Mouse (Mus musculus): ENCODE measurements around the gene Chaf1b. TPM values are rescaled to one million over a fixed set of nuclear protein-coding genes. Genes with fewer than 3 reads are reported as not detected.
A peak's percentile ranks its signal among the peaks of the same experiment; 100 is the strongest.

Gene Chaf1b
- polyA plus RNA-seq, 1 experiment from 2014 or later: 22.1 TPM

- H3K4me3 ChIP-seq (replicated peaks; ENCODE audit: low read depth, low read length): peak overlapping the region; percentile 68
- no peaks in the 10 kb centered on the region for H3K4me1 ChIP-seq (ENCODE audit: control insufficient read depth, insufficient read depth, low read length)
- no peaks in the 10 kb centered on the region for H3K27me3 ChIP-seq (ENCODE audit: control insufficient read depth, insufficient read depth, low read length)
- H3K4me2 ChIP-seq (ENCODE audit: low read length): peak overlapping the region; percentile 93
- under 1% methylated on average over 43 of the region's 43 CpGs for WGBS
- peak; percentile 62 for DNase-seq
- peak overlapping the region; percentile 51 for H3K9ac ChIP-seq (replicated peaks; ENCODE audit: low read length)
- peak; percentile 76; the same call in 1 of the 2 replicates for ATAC-seq (ENCODE audit: low FRiP score, low TSS enrichment)
- H3K36me3 ChIP-seq (ENCODE audit: control insufficient read depth, insufficient read depth, low read length): 0 out of 2 replicates have a peak, but pooled peaks cover 5% of the 10 kb centered on the region
- no peak overlapping the region for H3K27ac ChIP-seq (replicated peaks; ENCODE audit: low read depth, low read length)
- H3K9me3 ChIP-seq (ENCODE audit: control insufficient read depth, low read length): no peaks in the 10 kb centered on the region
These were observed 503 bp downstream of the Chaf1b start for GRCm38 (mm10) chr16:93884086-93884721.

- H3K27me3 ChIP-seq (ENCODE audit: control insufficient read depth, insufficient read depth, low read length): no peaks in the 10 kb centered on the region
- DNase-seq: no peak
- no peak overlapping the region; the same call in 1 of the 2 replicates for H3K9ac ChIP-seq (replicated peaks; ENCODE audit: low read length)
- H3K4me3 ChIP-seq (replicated peaks; ENCODE audit: low read depth, low read length): peak overlapping the region; percentile 68
- 0 out of 2 replicates have a peak, but pooled peaks cover 5% of the 10 kb centered on the region for H3K36me3 ChIP-seq (ENCODE audit: control insufficient read depth, insufficient read depth, low read length)
- H3K4me1 ChIP-seq (ENCODE audit: control insufficient read depth, insufficient read depth, low read length): no peaks in the 10 kb centered on the region
- 44% methylated on average over 5 of the region's 5 CpGs for WGBS
- no peak overlapping the region for H3K27ac ChIP-seq (replicated peaks; ENCODE audit: low read depth, low read length)
- peak overlapping the region; percentile 93 for H3K4me2 ChIP-seq (ENCODE audit: low read length)
- ATAC-seq (ENCODE audit: low FRiP score, low TSS enrichment): no peak
- H3K9me3 ChIP-seq (ENCODE audit: control insufficient read depth, low read length): no peaks in the 10 kb centered on the region
These were observed 1.0 kb downstream of the Chaf1b start for GRCm38 (mm10) chr16:93884722-93885113.

GRCm38 (mm10) chr16:93888481-93888880 lies 4.8 kb downstream of the Chaf1b start:
- Histone ChIP-seq H3K9me3 (ENCODE audit: control insufficient read depth, low read length) (no peaks in the 10 kb centered on the region), H3K4me1 (ENCODE audit: control insufficient read depth, insufficient read depth, low read length) (no peaks in the 10 kb centered on the region), H3K9ac (replicated peaks; ENCODE audit: low read length) (no peak overlapping the region), H3K4me2 (ENCODE audit: low read length) (no peak overlapping the region), H3K36me3 (ENCODE audit: control insufficient read depth, insufficient read depth, low read length) (peaks cover 12% of the 10 kb centered on the region; the same call in 1 of the 2 replicates), H3K27me3 (ENCODE audit: control insufficient read depth, insufficient read depth, low read length) (no peaks in the 10 kb centered on the region), H3K27ac (replicated peaks; ENCODE audit: low read depth, low read length) (no peak overlapping the region), H3K4me3 (replicated peaks; ENCODE audit: low read depth, low read length) (no peak overlapping the region)
- WGBS: 96% methylated on average over 6 of the region's 6 CpGs
- DNase-seq: no peak
- no peak for ATAC-seq (ENCODE audit: low FRiP score, low TSS enrichment)

GRCm38 (mm10) chr16:93890948-93891604 lies 7.4 kb downstream of the Chaf1b start:
- Histone ChIP-seq H3K27ac (replicated peaks; ENCODE audit: low read depth, low read length) (no peak overlapping the region), H3K9ac (replicated peaks; ENCODE audit: low read length) (no peak overlapping the region), H3K9me3 (ENCODE audit: control insufficient read depth, low read length) (no peaks in the 10 kb centered on the region), H3K4me1 (ENCODE audit: control insufficient read depth, insufficient read depth, low read length) (no peaks in the 10 kb centered on the region), H3K36me3 (ENCODE audit: control insufficient read depth, insufficient read depth, low read length) (peaks cover 12% of the 10 kb centered on the region; the same call in 1 of the 2 replicates), H3K27me3 (ENCODE audit: control insufficient read depth, insufficient read depth, low read length) (no peaks in the 10 kb centered on the region), H3K4me3 (replicated peaks; ENCODE audit: low read depth, low read length) (no peak overlapping the region), H3K4me2 (ENCODE audit: low read length) (no peak overlapping the region)
- ATAC-seq (ENCODE audit: low FRiP score, low TSS enrichment) (no peak), DNase-seq (no peak)
- WGBS: 91% methylated on average over 12 of the region's 12 CpGs

GRCm38 (mm10) chr16:93893285-93893684 lies 9.6 kb downstream of the Chaf1b start:
- Histone ChIP-seq H3K4me3 (replicated peaks; ENCODE audit: low read depth, low read length) (no peak overlapping the region), H3K9ac (replicated peaks; ENCODE audit: low read length) (no peak overlapping the region), H3K4me1 (ENCODE audit: control insufficient read depth, insufficient read depth, low read length) (no peaks in the 10 kb centered on the region), H3K4me2 (ENCODE audit: low read length) (no peak overlapping the region), H3K27me3 (ENCODE audit: control insufficient read depth, insufficient read depth, low read length) (no peaks in the 10 kb centered on the region), H3K36me3 (ENCODE audit: control insufficient read depth, insufficient read depth, low read length) (peaks cover 10% of the 10 kb centered on the region; the same call in 1 of the 2 replicates), H3K27ac (replicated peaks; ENCODE audit: low read depth, low read length) (no peak overlapping the region), H3K9me3 (ENCODE audit: control insufficient read depth, low read length) (no peaks in the 10 kb centered on the region)
- WGBS: 95% methylated on average over 5 of the region's 5 CpGs
- no peak for DNase-seq
- no peak for ATAC-seq (ENCODE audit: low FRiP score, low TSS enrichment)

- no peaks in the 10 kb centered on the region for H3K4me1 ChIP-seq (ENCODE audit: control insufficient read depth, insufficient read depth, low read length)
- H3K27me3 ChIP-seq (ENCODE audit: control insufficient read depth, insufficient read depth, low read length): no peaks in the 10 kb centered on the region
- H3K36me3 ChIP-seq (ENCODE audit: control insufficient read depth, insufficient read depth, low read length): peaks cover 12% of the 10 kb centered on the region
- peak; percentile 31 for DNase-seq
- WGBS: 74% methylated on average over 6 of the region's 6 CpGs
- no peak for ATAC-seq (ENCODE audit: low FRiP score, low TSS enrichment)
- no peak overlapping the region for H3K27ac ChIP-seq (replicated peaks; ENCODE audit: low read depth, low read length)
- H3K9ac ChIP-seq (replicated peaks; ENCODE audit: low read length): no peak overlapping the region
- no peak overlapping the region for H3K4me2 ChIP-seq (ENCODE audit: low read length)
- H3K9me3 ChIP-seq (ENCODE audit: control insufficient read depth, low read length): no peaks in the 10 kb centered on the region
- no peak overlapping the region for H3K4me3 ChIP-seq (replicated peaks; ENCODE audit: low read depth, low read length)
These were observed 19.3 kb downstream of the Chaf1b start for GRCm38 (mm10) chr16:93903027-93903426.

GRCm38 (mm10) chr16:93906156-93907014 lies 22.7 kb downstream of the Chaf1b start:
- Histone ChIP-seq H3K9ac (replicated peaks; ENCODE audit: low read length) (no peak overlapping the region), H3K9me3 (ENCODE audit: control insufficient read depth, low read length) (no peaks in the 10 kb centered on the region), H3K36me3 (ENCODE audit: control insufficient read depth, insufficient read depth, low read length) (peaks cover 2% of the 10 kb centered on the region; the same call in 1 of the 2 replicates), H3K4me3 (replicated peaks; ENCODE audit: low read depth, low read length) (no peak overlapping the region), H3K27ac (replicated peaks; ENCODE audit: low read depth, low read length) (no peak overlapping the region), H3K4me2 (ENCODE audit: low read length) (no peak overlapping the region), H3K27me3 (ENCODE audit: control insufficient read depth, insufficient read depth, low read length) (no peaks in the 10 kb centered on the region), H3K4me1 (ENCODE audit: control insufficient read depth, insufficient read depth, low read length) (no peaks in the 10 kb centered on the region)
- peak; percentile 77 for DNase-seq
- ATAC-seq (ENCODE audit: low FRiP score, low TSS enrichment): no peak
- WGBS: 71% methylated on average over 11 of the region's 11 CpGs

GRCm38 (mm10) chr16:93907761-93908160 lies 24.1 kb downstream of the Chaf1b start:
- DNase-seq (no peak), ATAC-seq (ENCODE audit: low FRiP score, low TSS enrichment) (no peak)
- H3K27me3 ChIP-seq (ENCODE audit: control insufficient read depth, insufficient read depth, low read length): no peaks in the 10 kb centered on the region
- no peaks in the 10 kb centered on the region for H3K36me3 ChIP-seq (ENCODE audit: control insufficient read depth, insufficient read depth, low read length)
- H3K4me2 ChIP-seq (ENCODE audit: low read length): no peak overlapping the region
- H3K9me3 ChIP-seq (ENCODE audit: control insufficient read depth, low read length): no peaks in the 10 kb centered on the region
- no peak overlapping the region for H3K27ac ChIP-seq (replicated peaks; ENCODE audit: low read depth, low read length)
- H3K4me1 ChIP-seq (ENCODE audit: control insufficient read depth, insufficient read depth, low read length): no peaks in the 10 kb centered on the region
- no peak overlapping the region for H3K9ac ChIP-seq (replicated peaks; ENCODE audit: low read length)
- H3K4me3 ChIP-seq (replicated peaks; ENCODE audit: low read depth, low read length): no peak overlapping the region
- WGBS: 85% methylated on average over 5 of the region's 5 CpGs

Data from midbrain, embryonic 14.5 days (tissue).